Mouse (Mus musculus): ENCODE results near the gene Bcas3. TPM values are rescaled to one million over a fixed set of nuclear protein-coding genes. Genes with fewer than 3 reads are reported as not detected.

The Bcas3 gene
- polyA plus RNA-seq, 1 experiment = 37.8 TPM

GRCm38 (mm10) chr11:85838424-85839257 lies 485.7 kb downstream of the Bcas3 start:
- Histone ChIP-seq H3K27ac (ENCODE audit: insufficient read depth, low read length) (no peak overlapping the region), H3K4me3 (ENCODE audit: low read depth, low read length) (peak overlapping the region; percentile 41), H3K9me3 (replicated peaks; ENCODE audit: control insufficient read depth, insufficient read depth, low read length, poor library complexity, severe bottlenecking) (no peaks in the 10 kb centered on the region), H3K36me3 (ENCODE audit: control insufficient read depth, insufficient read depth, low read length, poor library complexity, severe bottlenecking) (no peaks in the 10 kb centered on the region), H3K4me1 (ENCODE audit: control insufficient read depth, insufficient read depth, low read length) (no peaks in the 10 kb centered on the region), H3K27me3 (ENCODE audit: control insufficient read depth, insufficient read depth, low read length, poor library complexity, severe bottlenecking) (peaks cover 70% of the 10 kb centered on the region), H3K9ac (ENCODE audit: low read depth, poor library complexity, severe bottlenecking) (peak overlapping the region; percentile 37)
- TF ChIP-seq CTCF (IDR thresholded peaks at IDR 0.05; ENCODE audit: low read depth, low read length) = no peak

DNA sequence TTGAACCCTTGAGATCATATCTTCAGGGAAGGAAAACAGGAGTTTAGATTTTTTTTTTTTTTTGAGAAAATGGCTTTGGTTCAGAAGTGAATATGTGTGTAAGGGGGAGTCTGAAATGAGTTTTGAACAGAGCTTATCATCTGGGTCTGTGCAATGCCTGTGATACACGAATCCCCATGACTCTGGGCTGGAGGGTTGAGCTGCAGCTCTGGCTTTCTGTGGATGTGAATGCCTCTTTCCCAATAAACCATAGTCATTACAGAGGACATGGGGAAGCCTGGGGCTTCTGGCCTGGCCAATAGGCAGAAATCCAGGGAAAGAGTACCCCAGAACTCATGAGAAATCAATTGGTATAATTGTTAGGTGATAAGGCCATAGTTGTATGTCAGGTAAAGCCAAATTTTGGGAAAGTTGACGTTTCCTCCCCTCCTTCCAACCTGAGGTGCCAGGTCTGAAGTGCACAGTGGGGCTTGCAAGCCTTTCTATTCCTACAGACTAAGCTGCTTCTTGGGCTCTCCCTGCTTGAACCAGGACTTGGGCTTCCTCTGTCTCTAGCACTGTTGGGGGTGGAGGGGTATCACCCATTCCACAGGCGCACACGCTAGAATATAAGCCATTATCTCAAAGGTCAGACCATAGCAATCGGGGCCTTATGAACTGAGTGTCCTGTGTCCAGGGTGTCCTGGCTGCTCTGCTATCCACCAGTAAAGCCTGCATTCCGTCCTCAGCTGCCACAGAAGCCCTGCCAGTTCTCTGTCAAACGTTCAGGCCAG lies 486.5 kb downstream of the Bcas3 start:
- Histone ChIP-seq H3K4me3 (ENCODE audit: low read depth, low read length) (no peak overlapping the region), H3K9me3 (replicated peaks; ENCODE audit: control insufficient read depth, insufficient read depth, low read length, poor library complexity, severe bottlenecking) (no peaks in the 10 kb centered on the region), H3K27me3 (ENCODE audit: control insufficient read depth, insufficient read depth, low read length, poor library complexity, severe bottlenecking) (peaks cover 65% of the 10 kb centered on the region), H3K9ac (ENCODE audit: low read depth, poor library complexity, severe bottlenecking) (no peak overlapping the region), H3K4me1 (ENCODE audit: control insufficient read depth, insufficient read depth, low read length) (no peaks in the 10 kb centered on the region), H3K27ac (ENCODE audit: insufficient read depth, low read length) (no peak overlapping the region), H3K36me3 (ENCODE audit: control insufficient read depth, insufficient read depth, low read length, poor library complexity, severe bottlenecking) (no peaks in the 10 kb centered on the region)
- TF ChIP-seq POLR2A (IDR thresholded peaks at IDR 0.05; ENCODE audit: insufficient read depth, low read length) (no peak), CTCF (IDR thresholded peaks at IDR 0.05; ENCODE audit: low read depth, low read length) (no peak)

DNA sequence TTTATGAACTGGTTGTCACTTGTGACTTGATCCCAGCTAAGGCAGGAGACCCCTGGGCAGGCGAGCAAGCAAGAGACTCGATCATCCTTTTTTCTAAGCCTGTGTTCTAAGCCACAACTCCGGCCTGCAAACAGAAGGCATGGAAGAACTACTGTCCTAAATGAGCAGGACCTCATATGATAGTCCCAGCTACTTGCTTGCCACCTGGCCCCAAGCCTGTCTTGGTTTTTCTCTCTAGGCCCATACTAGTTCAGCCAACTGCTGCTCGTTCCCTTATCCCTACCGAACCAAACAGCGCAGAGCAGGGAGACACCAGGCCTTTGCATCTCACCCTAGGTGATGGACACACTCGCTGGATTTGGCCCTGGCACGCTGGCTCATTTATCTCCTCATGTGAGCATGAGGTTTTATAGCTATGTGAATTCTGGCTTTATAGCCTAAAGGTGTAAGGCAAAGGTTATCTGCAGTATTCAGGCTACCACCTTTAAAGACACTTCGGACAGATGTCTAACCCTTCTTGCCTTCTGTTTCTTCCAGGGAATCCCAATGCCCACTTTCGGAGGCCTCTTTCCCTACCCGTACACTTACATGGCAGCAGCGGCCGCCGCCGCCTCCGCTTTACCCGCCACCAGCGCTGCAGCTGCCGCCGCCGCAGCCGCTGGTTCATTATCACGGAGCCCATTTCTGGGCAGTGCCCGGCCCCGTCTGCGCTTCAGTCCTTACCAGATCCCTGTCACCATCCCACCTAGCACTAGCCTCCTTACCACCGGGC lies 487.2 kb downstream of the Bcas3 start:
- TF ChIP-seq POLR2A (IDR thresholded peaks at IDR 0.05; ENCODE audit: insufficient read depth, low read length) (no peak), CTCF (IDR thresholded peaks at IDR 0.05; ENCODE audit: low read depth, low read length) (no peak), EP300 (IDR thresholded peaks at IDR 0.05; ENCODE audit: insufficient read depth, low read depth, low read length) (no peak)
- no peaks in the 10 kb centered on the region for H3K36me3 ChIP-seq (ENCODE audit: control insufficient read depth, insufficient read depth, low read length, poor library complexity, severe bottlenecking)
- H3K4me1 ChIP-seq (ENCODE audit: control insufficient read depth, insufficient read depth, low read length) = no peaks in the 10 kb centered on the region
- H3K9ac ChIP-seq (ENCODE audit: low read depth, poor library complexity, severe bottlenecking) = peak overlapping the region; percentile 17; the same call in 1 of the 2 replicates
- peaks cover 58% of the 10 kb centered on the region for H3K27me3 ChIP-seq (ENCODE audit: control insufficient read depth, insufficient read depth, low read length, poor library complexity, severe bottlenecking)
- no peak overlapping the region for H3K27ac ChIP-seq (ENCODE audit: insufficient read depth, low read length)
- no peaks in the 10 kb centered on the region for H3K9me3 ChIP-seq (replicated peaks; ENCODE audit: control insufficient read depth, insufficient read depth, low read length, poor library complexity, severe bottlenecking)
- peak overlapping the region; percentile 26 for H3K4me3 ChIP-seq (ENCODE audit: low read depth, low read length)

DNA sequence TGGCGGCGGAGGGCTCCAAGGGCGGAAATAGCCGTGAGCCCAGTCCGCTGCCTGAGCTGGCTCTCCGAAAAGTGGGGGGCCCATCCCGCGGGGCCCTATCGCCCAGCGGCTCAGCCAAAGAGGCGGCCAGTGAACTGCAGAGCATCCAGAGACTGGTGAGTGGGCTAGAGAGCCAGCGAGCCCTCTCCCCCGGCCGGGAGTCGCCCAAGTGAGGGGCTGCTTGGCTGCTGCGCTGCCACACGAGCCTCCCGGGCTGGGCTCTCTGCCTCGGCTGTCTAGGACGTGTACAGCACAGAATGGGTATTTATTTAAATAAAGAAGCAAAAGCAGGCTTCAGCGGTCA lies 487.8 kb downstream of the Bcas3 start:
- Histone ChIP-seq H3K36me3 (ENCODE audit: control insufficient read depth, insufficient read depth, low read length, poor library complexity, severe bottlenecking) (no peaks in the 10 kb centered on the region), H3K4me3 (ENCODE audit: low read depth, low read length) (peak overlapping the region; percentile 26), H3K27ac (ENCODE audit: insufficient read depth, low read length) (no peak overlapping the region), H3K27me3 (ENCODE audit: control insufficient read depth, insufficient read depth, low read length, poor library complexity, severe bottlenecking) (peaks cover 58% of the 10 kb centered on the region), H3K9me3 (replicated peaks; ENCODE audit: control insufficient read depth, insufficient read depth, low read length, poor library complexity, severe bottlenecking) (no peaks in the 10 kb centered on the region), H3K4me1 (ENCODE audit: control insufficient read depth, insufficient read depth, low read length) (no peaks in the 10 kb centered on the region), H3K9ac (ENCODE audit: low read depth, poor library complexity, severe bottlenecking) (peak overlapping the region; percentile 17; the same call in 1 of the 2 replicates)
- no peak for TF ChIP-seq EP300 (IDR thresholded peaks at IDR 0.05; ENCODE audit: insufficient read depth, low read depth, low read length)
- no peak for TF ChIP-seq POLR2A (IDR thresholded peaks at IDR 0.05; ENCODE audit: insufficient read depth, low read length)

- no peak overlapping the region for H3K27ac ChIP-seq (ENCODE audit: insufficient read depth, low read length)
- no peaks in the 10 kb centered on the region for H3K4me1 ChIP-seq (ENCODE audit: control insufficient read depth, insufficient read depth, low read length)
- H3K4me3 ChIP-seq (ENCODE audit: low read depth, low read length) = no peak overlapping the region
- H3K36me3 ChIP-seq (ENCODE audit: control insufficient read depth, insufficient read depth, low read length, poor library complexity, severe bottlenecking) = no peaks in the 10 kb centered on the region
- H3K9me3 ChIP-seq (replicated peaks; ENCODE audit: control insufficient read depth, insufficient read depth, low read length, poor library complexity, severe bottlenecking) = no peaks in the 10 kb centered on the region
- no peak for TF ChIP-seq POLR2A (IDR thresholded peaks at IDR 0.05; ENCODE audit: insufficient read depth, low read length)
- no peak for TF ChIP-seq CTCF (IDR thresholded peaks at IDR 0.05; ENCODE audit: low read depth, low read length)
- no peak for TF ChIP-seq EP300 (IDR thresholded peaks at IDR 0.05; ENCODE audit: insufficient read depth, low read depth, low read length)
- peaks cover 54% of the 10 kb centered on the region for H3K27me3 ChIP-seq (ENCODE audit: control insufficient read depth, insufficient read depth, low read length, poor library complexity, severe bottlenecking)
- peak overlapping the region; percentile 67; the same call in 1 of the 2 replicates for H3K9ac ChIP-seq (ENCODE audit: low read depth, poor library complexity, severe bottlenecking)
Observed at GRCm38 (mm10) chr11:85841211-85841681, 488.3 kb downstream of the Bcas3 start.
